Comparison of ENCODE assay signal across 32 mouse cellular contexts in the genomic region with DNA sequence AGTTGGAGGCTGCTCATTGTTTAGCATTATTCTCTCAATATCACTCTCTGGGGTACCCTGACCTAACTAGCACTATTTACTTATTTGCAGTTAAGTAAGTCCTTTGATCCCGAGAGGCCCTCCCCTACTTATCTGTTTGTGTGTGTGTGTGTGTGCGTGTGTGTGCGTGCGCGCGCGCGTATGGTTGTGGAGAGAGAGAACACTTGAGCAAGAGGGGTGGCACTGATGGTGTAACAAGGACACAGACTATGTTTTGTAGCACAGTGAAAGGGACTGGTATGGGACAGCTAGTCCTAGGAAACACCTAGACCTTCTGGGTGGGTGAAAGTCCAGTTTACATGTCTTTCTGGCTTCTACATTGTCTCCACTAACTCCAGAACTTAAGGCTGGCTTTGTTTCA. TPM values are rescaled to one million over a fixed set of nuclear protein-coding genes. Genes with fewer than 3 reads are reported as not detected.
DNase-seq lines count a peak whose midpoint lies in the region; ATAC-seq lines count a peak whose summit lies in the region.
"Had no signal": no experiment of that assay in that cellular context is flagged by ENCODE, and none has a peak within 500 bp of the region (broad histone marks: within the 10 kb centered on the region; RNA-seq: fewer than 3 reads in every experiment).

No protein-coding gene starts in this region.

- no peaks in the 10 kb centered on the region for H3K9me3 ChIP-seq in neural tube, embryonic 15.5 days (replicated peaks)
- no peaks in the 10 kb centered on the region for H3K9me3 ChIP-seq in intestine, embryonic 16.5 days (ENCODE audit: control insufficient read depth, low read length)
- no peaks in the 10 kb centered on the region for H3K9me3 ChIP-seq in liver, embryonic 15.5 days (replicated peaks)
- H3K9me3 ChIP-seq: midbrain, embryonic 15.5 days; neural tube, embryonic 12.5 days had no signal

- no peak for ATAC-seq in neural tube, embryonic 15.5 days (ENCODE audit: low FRiP score)
- ATAC-seq in intestine, embryonic 16.5 days, result no peak
- ATAC-seq in liver, embryonic 15.5 days (ENCODE audit: insufficient read depth), result 0 out of 2 replicates have a peak, but pooled peaks have one; percentile 5
- ATAC-seq: lung, postnatal 0 days had no signal

- no peak overlapping the region for H3K4me3 ChIP-seq in neural tube, embryonic 15.5 days (replicated peaks)
- H3K4me3 ChIP-seq in intestine, embryonic 16.5 days (ENCODE audit: low read length), result no peak overlapping the region
- no peak overlapping the region for H3K4me3 ChIP-seq in liver, embryonic 15.5 days (replicated peaks)

- DNase-seq in neural tube, embryonic 10.5 days (ENCODE audit: extremely low spot score, low spot score), result no peak
- no peak for DNase-seq in frontal cortex, postnatal 36 days (ENCODE audit: low spot score in 2 of 2)
- DNase-seq in thymus, postnatal 10 days (ENCODE audit: low spot score in 2 of 2), result no peak
- no peak for DNase-seq in thymus, postnatal 0 days (ENCODE audit: low spot score)
- DNase-seq: adrenal gland, adult 2 months; adrenal gland, postnatal 36 days; B cell, adult 2 months; cerebellum, adult 18-20 months; cerebellum, postnatal 14 days; heart, postnatal 14 days; kidney, adult 2 months; kidney, postnatal 36 days; right cerebral cortex, postnatal 4 days; thymus, adult 18-20 months; thymus, postnatal 4 days had no signal

- WGBS in neural tube, embryonic 15.5 days, result 94% methylated on average over 8 of the region's 8 CpGs
- 88% methylated on average over 8 of the region's 8 CpGs for WGBS in intestine, embryonic 16.5 days
- 78% methylated on average over 8 of the region's 8 CpGs for WGBS in liver, embryonic 15.5 days (ENCODE audit: insufficient replicate concordance)

- no peaks in the 10 kb centered on the region for H3K36me3 ChIP-seq in neural tube, embryonic 15.5 days
- no peaks in the 10 kb centered on the region for H3K36me3 ChIP-seq in intestine, embryonic 16.5 days (ENCODE audit: control insufficient read depth, insufficient read depth, low read length)
- no peaks in the 10 kb centered on the region for H3K36me3 ChIP-seq in liver, embryonic 15.5 days (replicated peaks)
- H3K36me3 ChIP-seq: midbrain, embryonic 15.5 days; neural tube, embryonic 12.5 days had no signal

- H3K27me3 ChIP-seq in neural tube, embryonic 15.5 days (replicated peaks), result 0 out of 2 replicates have a peak, but pooled peaks cover 11% of the 10 kb centered on the region
- H3K27me3 ChIP-seq in intestine, embryonic 16.5 days (replicated peaks; ENCODE audit: control insufficient read depth, insufficient read depth, low read length), result no peaks in the 10 kb centered on the region
- peaks cover 22% of the 10 kb centered on the region for H3K27me3 ChIP-seq in liver, embryonic 15.5 days
- H3K27me3 ChIP-seq: neural tube, embryonic 12.5 days had no signal

- H3K4me1 ChIP-seq in neural tube, embryonic 15.5 days, result peaks cover 8% of the 10 kb centered on the region
- peaks cover 5% of the 10 kb centered on the region; the same call in 1 of the 2 replicates for H3K4me1 ChIP-seq in intestine, embryonic 16.5 days (ENCODE audit: control insufficient read depth, insufficient read depth, low read length)
- peaks cover 21% of the 10 kb centered on the region for H3K4me1 ChIP-seq in liver, embryonic 15.5 days (replicated peaks)

- H3K27ac ChIP-seq in neural tube, embryonic 15.5 days (replicated peaks), result no peak overlapping the region
- H3K27ac ChIP-seq in intestine, embryonic 16.5 days (ENCODE audit: low read length), result no peak overlapping the region
- H3K27ac ChIP-seq in liver, embryonic 15.5 days (replicated peaks), result no peak overlapping the region
- H3K27ac ChIP-seq: hindbrain, postnatal 0 days; layer of hippocampus, adult 2 months; liver, embryonic 14.5 days; macrophage; midbrain, embryonic 15.5 days; neural tube, embryonic 12.5 days; stomach, postnatal 0 days had no signal

- peak overlapping the region; percentile 63; the same call in 1 of the 2 replicates for H3K4me2 ChIP-seq in neural tube, embryonic 15.5 days
- H3K4me2 ChIP-seq in intestine, embryonic 16.5 days (ENCODE audit: low read depth, low read length), result peak overlapping the region; percentile 64
- H3K4me2 ChIP-seq in liver, embryonic 15.5 days, result no peak overlapping the region

- H3K9ac ChIP-seq in neural tube, embryonic 15.5 days (replicated peaks), result no peak overlapping the region
- H3K9ac ChIP-seq in intestine, embryonic 16.5 days (ENCODE audit: low read depth, low read length), result no peak overlapping the region
- H3K9ac ChIP-seq in liver, embryonic 15.5 days, result no peak overlapping the region
- H3K9ac ChIP-seq: liver, embryonic 14.5 days; midbrain, embryonic 15.5 days; neural tube, embryonic 12.5 days had no signal

RNA-seq across cellular contexts. Expression of a gene that starts 1.1 kb away (rescaled TPM):
- polyA plus RNA-seq in neural tube, embryonic 15.5 days (2015; fragmentation: Nextera tagmentation; extraction: Ambion mirVana), result 41.4 and 46.9 TPM in 2 replicates
- 47.8 and 54.7 TPM in 2 replicates for polyA plus RNA-seq in intestine, embryonic 16.5 days (2015; fragmentation: Nextera tagmentation; extraction: Ambion mirVana)
- polyA plus RNA-seq in liver, embryonic 15.5 days (2015; fragmentation: Nextera tagmentation; extraction: Ambion mirVana), result 4.8 and 5.0 TPM in 2 replicates
- polyA plus RNA-seq in thymus, postnatal 0 days (2015; fragmentation: Nextera tagmentation; extraction: Ambion mirVana), result 7.5 and 8.8 TPM in 2 replicates

RNA-seq across cellular contexts. Expression of a gene that starts 12.1 kb away (rescaled TPM):
- 0.11 and 0.46 TPM in 2 replicates for polyA plus RNA-seq in neural tube, embryonic 15.5 days (2015; fragmentation: Nextera tagmentation; extraction: Ambion mirVana)
- polyA plus RNA-seq in intestine, embryonic 16.5 days (2015; fragmentation: Nextera tagmentation; extraction: Ambion mirVana), result 0.59 and 0.70 TPM in 2 replicates
- not detected in 2 replicates for polyA plus RNA-seq in liver, embryonic 15.5 days (2015; fragmentation: Nextera tagmentation; extraction: Ambion mirVana)
- 0.05 TPM in 1 of 2 replicates, not detected in the other for polyA plus RNA-seq in thymus, postnatal 0 days (2015; fragmentation: Nextera tagmentation; extraction: Ambion mirVana)
- polyA plus RNA-seq: activated CD4-positive, CD25-positive, alpha-beta regulatory T cell, adult 4 months; adrenal gland, adult 2 months; embryonic facial prominence, embryonic 14.5 days; erythroblast, embryonic 14.5 days; forebrain, embryonic 11.5 days; heart, embryonic 14.5 days; kidney, adult 2 months; kidney, embryonic 16.5 days; lung, postnatal 0 days; macrophage; stomach, postnatal 0 days had no signal

RNA-seq across cellular contexts. Expression of a gene that starts 35.3 kb away (rescaled TPM):
- polyA plus RNA-seq in neural tube, embryonic 15.5 days (2015; fragmentation: Nextera tagmentation; extraction: Ambion mirVana), result 105 and 153 TPM in 2 replicates
- polyA plus RNA-seq in intestine, embryonic 16.5 days (2015; fragmentation: Nextera tagmentation; extraction: Ambion mirVana), result 1,956 and 2,187 TPM in 2 replicates
- polyA plus RNA-seq in liver, embryonic 15.5 days (2015; fragmentation: Nextera tagmentation; extraction: Ambion mirVana), result 57.2 and 57.6 TPM in 2 replicates
- polyA plus RNA-seq in thymus, postnatal 0 days (2015; fragmentation: Nextera tagmentation; extraction: Ambion mirVana), result 109 and 111 TPM in 2 replicates

Comparison
In these comparisons a context has a peak if more than half of its experiments do, and no peak if none do; other contexts are left out.
1. RNA of a gene that starts 35.3 kb away (polyA plus RNA-seq): 1,956 to 2,187 TPM in intestine, embryonic 16.5 days; 109 to 111 TPM in thymus, postnatal 0 days, 105 to 153 TPM in neural tube, embryonic 15.5 days and 57.2 to 57.6 TPM in liver, embryonic 15.5 days; every median in the first group is over 10 times any median in the second.